Mouse (Mus musculus) right cerebral cortex, postnatal 10 days (tissue): ENCODE measurements at regions not wholly inside any gene's neighbourhood (a gene's known extent, or its start where the extent isn't known, plus 50 kb on each side); places are given as distances from the start of the nearest gene placed in this dataset.
A peak's percentile ranks its signal among the peaks of the same experiment; 100 is the strongest.

ENCODE experiments used
- DNase-seq, 2 experiments: peaks; one replicate each; pipeline ENCODE4 v3.0.0; 2021; ENCODE audit warnings: low spot score in 2 of 2

GRCm38 (mm10) chr9:115481176-115481575 is 171.0 kb upstream of the Stt3b start:
- DNase-seq: no peak

GRCm38 (mm10) chr9:115483024-115483423 is 172.8 kb upstream of the Stt3b start:
- no peak for DNase-seq

- no peak for DNase-seq
These were observed 173.5 kb upstream of the Stt3b start for GRCm38 (mm10) chr9:115483721-115484120.

- DNase-seq: no peak
These were observed 174.2 kb upstream of the Stt3b start for GRCm38 (mm10) chr9:115484408-115484807.

GRCm38 (mm10) chr9:115485219-115485618 is 175.0 kb upstream of the Stt3b start:
- DNase-seq: no peak

GRCm38 (mm10) chr9:115487175-115487760 is 177.0 kb upstream of the Stt3b start:
- DNase-seq: no peak

- DNase-seq: no peak
These were observed 178.9 kb upstream of the Stt3b start for GRCm38 (mm10) chr9:115488913-115489809.

- no peak for DNase-seq
These were observed 182.4 kb upstream of the Stt3b start for GRCm38 (mm10) chr9:115492431-115493171.

GRCm38 (mm10) chr9:115493765-115494164 is 183.5 kb upstream of the Stt3b start:
- DNase-seq: peak; percentile 30 to 67

- no peak for DNase-seq
These were observed 189.3 kb upstream of the Stt3b start for GRCm38 (mm10) chr9:115499536-115499935.

- no peak for DNase-seq
These were observed 194.6 kb upstream of the Stt3b start for GRCm38 (mm10) chr9:115504789-115505188.

GRCm38 (mm10) chr9:115507131-115507689 is 197.0 kb upstream of the Stt3b start:
- no peak for DNase-seq

- no peak for DNase-seq
These were observed 202.8 kb upstream of the Stt3b start for GRCm38 (mm10) chr9:115512835-115513629.

GRCm38 (mm10) chr9:115517903-115518302 is 207.7 kb upstream of the Stt3b start:
- no peak for DNase-seq

- no peak for DNase-seq
These were observed 213.9 kb upstream of the Stt3b start for GRCm38 (mm10) chr9:115524161-115524560.

GRCm38 (mm10) chr9:115524591-115524990 is 214.4 kb upstream of the Stt3b start:
- DNase-seq: no peak

GRCm38 (mm10) chr9:115526322-115526721 is 216.1 kb upstream of the Stt3b start:
- DNase-seq: no peak

- DNase-seq: no peak
These were observed 216.8 kb upstream of the Stt3b start for GRCm38 (mm10) chr9:115526981-115527380.

- no peak for DNase-seq
These were observed 224.0 kb upstream of the Stt3b start for GRCm38 (mm10) chr9:115534198-115534597.

GRCm38 (mm10) chr9:115543665-115544064 is 233.4 kb upstream of the Stt3b start:
- DNase-seq: no peak

- DNase-seq: no peak
These were observed 235.0 kb upstream of the Stt3b start for GRCm38 (mm10) chr9:115545178-115545577.
